In genomic region chr13:63071874-63072273, GRCm38 (mm10) we compare ENCODE assay signal across 15 mouse cellular contexts.
DNase-seq lines count a peak whose midpoint lies in the region; ATAC-seq and TF ChIP-seq lines count a peak whose summit lies in the region.
"Had no signal": no experiment of that assay in that cellular context is flagged by ENCODE, and none has a peak within 500 bp of the region (broad histone marks: within the 10 kb centered on the region; RNA-seq: fewer than 3 reads in every experiment).

No protein-coding gene starts in this region.

- no peak overlapping the region for H3K4me2 ChIP-seq in kidney, embryonic 15.5 days
- H3K4me2 ChIP-seq in embryonic facial prominence, embryonic 12.5 days (replicated peaks) = no peak overlapping the region
- H3K4me2 ChIP-seq in limb, embryonic 12.5 days = no peak overlapping the region
- H3K4me2 ChIP-seq: heart, embryonic 15.5 days; midbrain, embryonic 12.5 days had no signal

- no peaks in the 10 kb centered on the region for H3K9me3 ChIP-seq in kidney, embryonic 15.5 days (replicated peaks)
- no peaks in the 10 kb centered on the region for H3K9me3 ChIP-seq in embryonic facial prominence, embryonic 12.5 days
- H3K9me3 ChIP-seq in limb, embryonic 12.5 days = no peaks in the 10 kb centered on the region
- H3K9me3 ChIP-seq: heart, embryonic 15.5 days; midbrain, embryonic 12.5 days had no signal

- TF ChIP-seq POLR2A in cerebellum, adult 2 months (IDR thresholded peaks at IDR 0.05; ENCODE audit: borderline replicate concordance, insufficient read depth, low read length) = no peak

- TF ChIP-seq CTCF in cerebellum, adult 2 months (IDR thresholded peaks at IDR 0.05; ENCODE audit: borderline replicate concordance, insufficient read depth, low read depth, low read length) = no peak

- peak overlapping the region; percentile 30; the same call in 1 of the 2 replicates for H3K27ac ChIP-seq in cerebellum, adult 2 months (ENCODE audit: insufficient read depth, low read length)
- H3K27ac ChIP-seq in kidney, embryonic 15.5 days = no peak overlapping the region
- peak overlapping the region; percentile 61 for H3K27ac ChIP-seq in embryonic facial prominence, embryonic 12.5 days
- H3K27ac ChIP-seq in limb, embryonic 12.5 days = 0 out of 2 replicates have a peak overlapping the region, but pooled peaks have one; percentile 42
- H3K27ac ChIP-seq: midbrain, embryonic 12.5 days had no signal

- 0 out of 2 replicates have a peak, but pooled peaks cover 3% of the 10 kb centered on the region for H3K4me1 ChIP-seq in cerebellum, adult 2 months (ENCODE audit: control insufficient read depth, insufficient read depth, low read length)
- no peaks in the 10 kb centered on the region for H3K4me1 ChIP-seq in kidney, embryonic 15.5 days
- peaks cover 18% of the 10 kb centered on the region; the same call in 1 of the 2 replicates for H3K4me1 ChIP-seq in embryonic facial prominence, embryonic 12.5 days
- H3K4me1 ChIP-seq in limb, embryonic 12.5 days (replicated peaks) = peaks cover 31% of the 10 kb centered on the region
- H3K4me1 ChIP-seq: midbrain, embryonic 12.5 days had no signal

- no peak overlapping the region for H3K4me3 ChIP-seq in cerebellum, adult 2 months (replicated peaks; ENCODE audit: insufficient read depth, low read depth, low read length)
- no peak overlapping the region for H3K4me3 ChIP-seq in kidney, embryonic 15.5 days (replicated peaks)
- H3K4me3 ChIP-seq in embryonic facial prominence, embryonic 12.5 days = no peak overlapping the region
- H3K4me3 ChIP-seq in limb, embryonic 12.5 days (replicated peaks) = no peak overlapping the region
- H3K4me3 ChIP-seq: erythroblast, embryonic 14.5 days; heart, embryonic 15.5 days; midbrain, embryonic 12.5 days had no signal

- WGBS in cerebellum, adult 2 months = 78% methylated on average over 8 of the region's 8 CpGs
- WGBS in kidney, embryonic 15.5 days = 80% methylated on average over 8 of the region's 8 CpGs
- WGBS in embryonic facial prominence, embryonic 12.5 days = 50% methylated on average over 8 of the region's 8 CpGs
- 66% methylated on average over 8 of the region's 8 CpGs for WGBS in limb, embryonic 12.5 days

- H3K36me3 ChIP-seq in kidney, embryonic 15.5 days = no peaks in the 10 kb centered on the region
- H3K36me3 ChIP-seq in embryonic facial prominence, embryonic 12.5 days = no peaks in the 10 kb centered on the region
- H3K36me3 ChIP-seq in limb, embryonic 12.5 days = no peaks in the 10 kb centered on the region
- H3K36me3 ChIP-seq: heart, embryonic 15.5 days; midbrain, embryonic 12.5 days had no signal

- H3K27me3 ChIP-seq in cerebellum, adult 2 months (ENCODE audit: control insufficient read depth, insufficient read depth, low read length) = no peaks in the 10 kb centered on the region
- H3K27me3 ChIP-seq in kidney, embryonic 15.5 days = no peaks in the 10 kb centered on the region
- H3K27me3 ChIP-seq in embryonic facial prominence, embryonic 12.5 days = no peaks in the 10 kb centered on the region
- H3K27me3 ChIP-seq in limb, embryonic 12.5 days = no peaks in the 10 kb centered on the region
- H3K27me3 ChIP-seq: heart, embryonic 15.5 days; midbrain, embryonic 12.5 days had no signal

- no peak for ATAC-seq in kidney, embryonic 15.5 days (replicated peaks; ENCODE audit: low FRiP score)
- no peak for ATAC-seq in embryonic facial prominence, embryonic 12.5 days (ENCODE audit: insufficient number of reproducible peaks, insufficient read depth, low FRiP score, low TSS enrichment)
- ATAC-seq in limb, embryonic 12.5 days (ENCODE audit: insufficient number of reproducible peaks, insufficient read depth, low FRiP score, low TSS enrichment, low read depth) = no peak; the same call in 1 of the 2 replicates

- no peak for DNase-seq in cerebellum, adult 2 months
- DNase-seq in cerebellum, adult 18-20 months = no peak
- DNase-seq in kidney, adult 18-20 months = peak; percentile 23
- DNase-seq in cerebellum, adult 8-10 months = no peak
- DNase-seq in testis, postnatal 14 days (ENCODE audit: low spot score) = no peak
- DNase-seq: adrenal gland, postnatal 14 days; left cerebral cortex, postnatal 4 days; lung, adult 2 months; right cerebral cortex, postnatal 4 days had no signal

- no peak overlapping the region for H3K9ac ChIP-seq in kidney, embryonic 15.5 days
- no peak overlapping the region for H3K9ac ChIP-seq in embryonic facial prominence, embryonic 12.5 days
- H3K9ac ChIP-seq in limb, embryonic 12.5 days (replicated peaks) = no peak overlapping the region
- H3K9ac ChIP-seq: heart, embryonic 15.5 days; midbrain, embryonic 12.5 days had no signal
